Mouse (Mus musculus) limb, embryonic 14.5 days (tissue): ENCODE results near the gene Mc3r. TPM values are rescaled to one million over a fixed set of nuclear protein-coding genes. Genes with fewer than 3 reads are reported as not detected.

Source experiments
- ATAC-seq: fragments of 200-750 bp; cut with Nextera tagmentation; 2 replicates; pipeline ENCODE4 v1.8.0; 2017; ENCODE audit warnings: low read depth, moderate number of reproducible peaks, moderate TSS enrichment; ENCODE audit not compliant: low FRiP score
- DNase-seq: peaks from one replicate; pipeline ENCODE4 v3.0.0-alpha.2; 2015; ENCODE audit warnings: low spot score
- H3K27ac ChIP-seq: fragments of 300-500 bp; sonication (generic); replicated peaks from 2 replicates; pipeline ENCODE4 v1.5.1; 2014; ENCODE audit warnings: low read depth, mild to moderate bottlenecking, low read length, moderate library complexity, mixed read lengths
- H3K27me3 ChIP-seq: fragments of 300-500 bp; sonication (generic); 2 replicates; pipeline ENCODE4 v1.6.1; 2014; ENCODE audit warnings: low read length, mixed read lengths; ENCODE audit not compliant: control insufficient read depth, insufficient read depth
- H3K36me3 ChIP-seq: fragments of 300-500 bp; sonication (generic); 2 replicates; pipeline ENCODE4 v1.6.1; 2014; ENCODE audit warnings: mild to moderate bottlenecking, low read length, moderate library complexity, mixed read lengths; ENCODE audit not compliant: control insufficient read depth, insufficient read depth
- H3K4me1 ChIP-seq: fragments of 300-500 bp; sonication (generic); 2 replicates; pipeline ENCODE4 v1.6.1; 2014; ENCODE audit warnings: antibody characterized with exemption, low read length, mixed read lengths; ENCODE audit not compliant: control insufficient read depth, insufficient read depth
- H3K4me2 ChIP-seq: fragments of 300-500 bp; sonication (generic); replicated peaks from 2 replicates; pipeline ENCODE4 v1.6.1; 2014; ENCODE audit warnings: low read depth, mild to moderate bottlenecking, low read length, moderate library complexity; ENCODE audit not compliant: severe bottlenecking
- H3K4me3 ChIP-seq: fragments of 300-500 bp; sonication (generic); replicated peaks from 2 replicates; pipeline ENCODE4 v1.5.1; 2014; ENCODE audit warnings: low read length
- H3K9ac ChIP-seq: fragments of 300-500 bp; sonication (generic); 2 replicates; pipeline ENCODE4 v1.6.1; 2014; ENCODE audit warnings: mild to moderate bottlenecking, low read depth, low read length, moderate library complexity; ENCODE audit not compliant: severe bottlenecking
- H3K9me3 ChIP-seq: fragments of 300-500 bp; sonication (generic); 2 replicates; pipeline ENCODE4 v1.6.1; 2016; ENCODE audit warnings: low read length; ENCODE audit not compliant: control insufficient read depth
- POLR2A ChIP-seq: fragments of 200-500 bp; IDR thresholded peaks from 2 replicates; pipeline ENCODE4 v1.8.0; 2012; ENCODE audit warnings: inconsistent platforms, mild to moderate bottlenecking, moderate library complexity, borderline replicate concordance; ENCODE audit not compliant: insufficient read depth, insufficient read length; ENCODE audit errors: extremely low read depth
- WGBS: fragments of 180-500 bp; shearing (Covaris S2); extraction: QIAGEN DNeasy Blood & Tissue Kit; methylation state at CpG from one replicate; pipeline ENCODE4 v1.1.7; 2014; 5-methylcytosine and 5-hydroxymethylcytosine counted together
- polyA plus RNA-seq, 2 experiments: library from polyadenylated mRNA; depleted of rRNA in 1 of 2; stranded (reverse) in 1 of 2; unstranded in 1 of 2; fragments of >200 nt; fragmentation: Nextera tagmentation in 1 of 2; extraction: Ambion mirVana in 1 of 2; gene quantifications; 2 replicates each; pipeline versions ENCODE4 v1.2.1 to v1.2.3; 2012 to 2014

The Mc3r gene
- polyA plus RNA-seq, 2 experiments = 0.18 TPM; not detected in 1

DNA sequence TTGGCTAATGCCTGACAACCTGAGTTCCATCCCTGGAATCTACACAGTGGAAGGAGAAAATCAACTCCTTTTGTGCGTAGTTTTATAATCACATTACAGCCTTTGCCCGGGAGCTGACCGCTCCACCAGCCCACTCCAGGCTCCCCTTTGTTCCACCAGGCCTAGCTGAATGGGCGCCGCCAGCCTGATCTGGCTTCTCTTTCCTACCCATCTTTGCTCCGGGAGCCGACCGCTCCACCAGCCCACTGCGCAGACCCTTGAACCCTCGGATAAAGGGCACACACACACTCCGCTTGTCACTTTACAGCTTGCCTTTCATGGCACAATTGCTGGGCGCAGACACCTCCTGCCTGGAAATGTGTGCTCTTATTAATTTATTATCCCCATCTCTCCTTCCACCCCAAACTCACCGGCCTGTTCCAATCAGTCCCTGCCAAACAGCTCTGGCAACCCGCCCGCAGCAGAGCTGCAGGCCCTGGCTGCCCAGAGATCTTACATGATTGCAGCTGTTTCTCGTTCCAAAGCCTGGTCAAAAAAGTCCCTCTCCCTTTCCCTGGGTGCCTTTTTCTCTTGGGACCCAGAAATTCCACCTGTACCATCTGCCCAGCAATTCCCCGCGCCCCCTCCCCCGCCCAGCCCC lies 33.9 kb downstream of the Mc3r start:
- no peak for ATAC-seq
- Histone ChIP-seq H3K4me1 (peaks cover 10% of the 10 kb centered on the region; the same call in 1 of the 2 replicates), H3K4me3 (no peak overlapping the region), H3K9me3 (no peaks in the 10 kb centered on the region), H3K27me3 (no peaks in the 10 kb centered on the region), H3K27ac (0 out of 2 replicates have a peak overlapping the region, but pooled peaks have one; percentile 19), H3K9ac (no peak overlapping the region), H3K4me2 (no peak overlapping the region), H3K36me3 (no peaks in the 10 kb centered on the region)
- peak; percentile 34 for DNase-seq
- no peak for TF ChIP-seq POLR2A
- WGBS = 61% methylated on average over 19 of the region's 19 CpGs

GRCm38 (mm10) chr2:172287715-172288114 lies 39.4 kb downstream of the Mc3r start:
- no peaks in the 10 kb centered on the region for H3K9me3 ChIP-seq
- ATAC-seq = no peak
- H3K4me1 ChIP-seq = no peaks in the 10 kb centered on the region
- H3K36me3 ChIP-seq = no peaks in the 10 kb centered on the region
- H3K27ac ChIP-seq = no peak overlapping the region
- no peaks in the 10 kb centered on the region for H3K27me3 ChIP-seq
- 90% methylated on average over 1 of the region's 1 CpGs for WGBS
- no peak for TF ChIP-seq POLR2A
- H3K4me2 ChIP-seq = no peak overlapping the region
- no peak overlapping the region for H3K4me3 ChIP-seq
- no peak for DNase-seq
- no peak overlapping the region for H3K9ac ChIP-seq

DNA sequence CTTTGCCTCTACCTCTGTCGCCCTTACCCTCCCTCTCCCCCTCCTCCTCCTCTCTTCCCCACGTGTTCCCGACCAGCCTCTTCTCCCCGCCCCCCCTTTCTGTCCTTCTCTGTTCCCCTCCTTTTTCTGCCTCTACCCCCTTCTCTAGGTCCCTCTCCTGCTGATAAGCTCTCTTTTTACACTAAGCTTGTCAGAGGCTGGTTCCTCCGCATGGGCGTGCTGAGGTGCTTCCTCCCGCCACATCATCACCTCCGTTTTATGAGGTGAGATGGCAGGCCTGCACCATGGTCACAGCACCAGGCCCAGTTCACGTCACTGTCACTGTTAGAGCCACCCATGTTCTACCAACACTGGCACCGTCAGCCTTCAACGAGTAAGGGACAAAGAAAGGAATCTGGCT lies 40.7 kb downstream of the Mc3r start:
- H3K4me1 ChIP-seq = no peaks in the 10 kb centered on the region
- no peak overlapping the region for H3K4me2 ChIP-seq
- H3K4me3 ChIP-seq = no peak overlapping the region
- no peak overlapping the region for H3K9ac ChIP-seq
- no peak for TF ChIP-seq POLR2A
- no peak for ATAC-seq
- no peaks in the 10 kb centered on the region for H3K9me3 ChIP-seq
- no peaks in the 10 kb centered on the region for H3K27me3 ChIP-seq
- H3K27ac ChIP-seq = no peak overlapping the region
- H3K36me3 ChIP-seq = no peaks in the 10 kb centered on the region
- WGBS = 25% methylated on average over 10 of the region's 11 CpGs
- no peak for DNase-seq

DNA sequence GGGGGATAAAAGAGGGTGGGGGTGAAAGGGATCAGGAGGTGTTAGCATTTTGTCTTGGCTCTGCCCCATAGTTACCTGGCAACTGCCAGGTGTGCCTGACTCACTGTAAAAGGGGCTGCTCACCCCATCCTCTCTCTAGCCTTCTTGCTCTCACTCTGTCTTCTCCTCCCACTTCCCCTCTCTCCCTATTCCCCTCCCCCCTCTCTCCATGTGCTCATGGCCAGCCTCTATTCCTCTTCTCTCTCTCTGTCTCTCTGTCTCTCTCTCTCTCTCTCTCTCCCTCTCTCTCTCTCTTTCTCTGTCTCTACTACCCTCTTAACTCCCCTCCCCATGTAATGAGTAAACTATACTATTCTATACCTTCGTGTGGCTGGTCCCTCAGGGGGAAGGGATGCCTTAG lies 41.3 kb downstream of the Mc3r start:
- no peak overlapping the region for H3K4me3 ChIP-seq
- H3K36me3 ChIP-seq = no peaks in the 10 kb centered on the region
- no peak for TF ChIP-seq POLR2A
- H3K27me3 ChIP-seq = no peaks in the 10 kb centered on the region
- DNase-seq (no peak), ATAC-seq (no peak)
- no peaks in the 10 kb centered on the region for H3K4me1 ChIP-seq
- H3K9me3 ChIP-seq = no peaks in the 10 kb centered on the region
- WGBS = 17% methylated on average over 1 of the region's 1 CpGs
- no peak overlapping the region for H3K27ac ChIP-seq
- H3K9ac ChIP-seq = no peak overlapping the region
- H3K4me2 ChIP-seq = no peak overlapping the region

GRCm38 (mm10) chr2:172290474-172290873 lies 42.2 kb downstream of the Mc3r start:
- 82% methylated on average over 11 of the region's 11 CpGs for WGBS
- Histone ChIP-seq H3K4me1 (no peaks in the 10 kb centered on the region), H3K27me3 (no peaks in the 10 kb centered on the region), H3K4me2 (no peak overlapping the region), H3K9me3 (no peaks in the 10 kb centered on the region), H3K4me3 (no peak overlapping the region), H3K9ac (no peak overlapping the region), H3K36me3 (no peaks in the 10 kb centered on the region), H3K27ac (no peak overlapping the region)
- ATAC-seq = no peak
- TF ChIP-seq POLR2A = no peak
- no peak for DNase-seq
